Mouse (Mus musculus) heart, adult 18-20 months (tissue): ENCODE results near the gene Vstm2l. TPM values are rescaled to one million over a fixed set of nuclear protein-coding genes. Genes with fewer than 3 reads are reported as not detected.

Source experiments
- DNase-seq, 2 experiments: peaks; one replicate each; pipeline ENCODE4 v3.0.0; 2021 to 2022; ENCODE audit warnings: mixed read lengths in 1 of 2
- total RNA-seq, 2 experiments: library from RNA; stranded (reverse); gene quantifications; 2 replicates each; pipeline ENCODE4 v1.2.3; 2021

Vstm2l gene
- total RNA-seq, 2 experiments from 2014 or later = 0.33 to 0.52 TPM

GRCm38 (mm10) chr2:157935444-157936171, 21.2 kb downstream of the Vstm2l start:
- DNase-seq = no peak

DNA sequence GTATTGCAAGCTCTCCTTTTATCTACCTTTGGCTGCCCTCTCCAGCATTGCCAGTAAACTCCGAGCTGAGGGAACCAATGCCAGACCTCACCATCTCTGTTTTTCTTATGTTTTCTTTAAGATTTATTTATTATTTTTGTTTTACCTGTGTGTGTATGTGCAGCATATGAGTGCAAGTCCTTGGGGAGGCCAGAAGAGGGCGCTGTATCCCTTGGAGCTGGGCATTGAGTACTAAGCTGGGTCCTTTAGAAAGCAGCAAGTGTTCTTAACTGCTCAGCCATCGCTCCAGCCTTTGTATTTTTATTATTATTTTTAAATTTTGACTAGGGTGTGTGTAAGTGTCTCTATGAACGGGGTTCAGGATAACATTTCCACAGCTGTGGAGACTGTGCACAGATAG, 22.2 kb downstream of the Vstm2l start:
- DNase-seq = no peak

GRCm38 (mm10) chr2:157940586-157941185, 26.2 kb downstream of the Vstm2l start:
- peak in 1 of 2 experiments; percentile 6 for DNase-seq

DNA sequence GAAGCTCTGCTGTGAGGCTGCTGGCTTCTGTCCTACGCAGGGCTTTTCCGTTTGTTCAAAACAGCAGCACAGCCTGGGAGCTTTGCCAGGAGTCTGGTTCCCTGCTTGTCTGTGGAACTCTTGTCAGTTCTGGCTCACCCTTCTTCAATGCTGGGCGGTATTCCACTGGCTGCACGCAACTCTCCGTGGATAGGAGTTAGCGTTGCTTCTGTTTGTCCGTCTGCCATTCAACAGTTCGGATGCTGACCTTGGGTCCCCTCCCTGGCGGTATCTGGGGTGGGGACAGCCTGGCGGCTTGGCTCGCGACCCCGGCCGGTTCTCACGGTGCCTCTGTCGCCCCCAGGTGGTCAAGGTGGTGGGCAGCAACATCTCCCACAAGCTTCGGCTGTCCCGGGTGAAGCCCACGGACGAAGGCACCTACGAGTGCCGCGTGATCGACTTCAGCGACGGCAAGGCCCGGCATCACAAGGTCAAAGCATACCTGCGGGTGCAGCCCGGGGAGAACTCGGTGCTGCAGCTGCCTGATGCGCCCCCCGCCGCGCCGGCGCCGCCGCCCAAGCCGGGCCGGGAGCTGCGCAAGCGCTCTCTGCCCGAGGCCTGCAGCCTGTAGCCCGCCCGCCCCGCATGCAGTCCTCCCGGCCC, 29.2 kb downstream of the Vstm2l start:
- DNase-seq = peak; percentile 88 to 91

DNA sequence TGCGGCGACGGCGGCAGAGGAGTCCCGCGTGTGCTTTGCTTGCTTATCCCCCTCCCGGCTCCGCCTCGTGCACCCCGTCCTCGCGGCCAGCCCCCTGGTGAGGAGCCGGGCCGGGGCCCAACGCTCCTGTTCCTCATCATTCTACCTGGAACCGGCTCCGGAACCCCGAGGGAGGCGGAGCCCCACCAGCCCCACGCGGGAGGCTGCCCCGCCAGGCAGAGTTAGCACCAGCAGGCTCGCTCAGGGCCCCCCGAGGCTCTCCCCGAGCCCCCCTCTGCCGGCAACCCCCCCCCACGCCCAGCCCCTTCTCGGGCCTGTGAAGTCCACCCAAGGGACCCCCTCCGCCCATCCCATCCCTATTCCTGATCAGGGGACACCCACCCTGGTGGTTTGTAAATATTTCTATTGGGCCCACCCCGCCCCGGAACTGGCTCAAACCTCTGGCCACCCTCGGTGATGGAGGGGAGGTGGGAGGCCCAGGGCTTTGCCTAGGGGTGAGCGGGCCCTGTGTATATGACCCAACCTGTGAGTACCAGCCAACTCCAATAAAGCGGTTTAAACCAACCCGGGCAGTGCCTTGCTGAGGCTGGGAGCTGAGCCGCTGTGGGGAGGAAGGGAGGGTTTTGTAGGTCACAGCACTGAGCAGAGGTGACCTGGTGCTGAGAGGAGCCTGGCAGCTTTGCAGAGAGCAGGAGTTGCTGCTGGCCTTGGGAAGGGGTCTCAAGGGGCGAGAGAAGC, 29.9 kb downstream of the Vstm2l start:
- peak; percentile 11 to 36 for DNase-seq

GRCm38 (mm10) chr2:157953978-157954377, 39.5 kb downstream of the Vstm2l start:
- DNase-seq = no peak

DNA sequence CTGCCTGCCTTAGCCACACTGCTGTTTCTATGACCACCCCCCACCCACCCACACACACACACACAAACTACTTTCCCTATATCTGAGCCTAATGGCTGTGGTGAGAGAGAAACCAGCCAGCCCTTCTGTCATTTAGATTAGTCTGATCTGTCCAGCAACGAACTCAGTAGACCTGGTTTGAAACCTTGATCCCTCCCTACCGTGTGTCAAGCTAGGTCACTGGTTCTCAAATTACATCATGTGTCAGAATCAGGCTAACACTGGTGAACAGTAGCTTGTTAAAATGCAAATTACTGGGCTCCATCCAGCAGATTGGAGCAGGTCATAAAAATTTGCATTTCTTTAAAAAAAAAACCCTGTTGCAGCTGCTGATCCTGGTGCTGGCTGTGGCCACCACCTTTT, 43.3 kb downstream of the Vstm2l start:
- no peak for DNase-seq

GRCm38 (mm10) chr2:157967856-157968255, 53.4 kb downstream of the Vstm2l start:
- DNase-seq = no peak

DNA sequence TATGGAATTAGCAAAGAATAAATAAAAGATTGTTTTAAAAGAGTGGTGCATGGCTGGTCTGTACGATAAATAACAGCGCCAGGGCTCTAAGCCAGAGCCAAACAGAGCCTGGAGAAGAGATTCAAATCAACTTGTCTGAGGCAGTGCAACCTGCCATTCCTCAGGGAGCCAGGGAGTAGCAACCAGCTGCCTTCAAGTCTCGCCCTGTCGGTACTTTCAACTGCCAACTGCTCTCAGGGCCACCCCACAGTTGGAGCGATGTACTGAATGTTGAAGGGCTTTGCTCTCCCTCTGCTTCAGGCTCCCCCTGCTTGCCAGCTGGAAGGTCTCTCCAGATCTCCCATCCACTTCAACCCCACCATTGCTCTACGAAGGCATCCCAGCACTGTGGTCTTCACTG, 55.7 kb downstream of the Vstm2l start:
- no peak for DNase-seq

GRCm38 (mm10) chr2:157970669-157971068, 56.2 kb downstream of the Vstm2l start:
- DNase-seq = peak; percentile 11 to 68

DNA sequence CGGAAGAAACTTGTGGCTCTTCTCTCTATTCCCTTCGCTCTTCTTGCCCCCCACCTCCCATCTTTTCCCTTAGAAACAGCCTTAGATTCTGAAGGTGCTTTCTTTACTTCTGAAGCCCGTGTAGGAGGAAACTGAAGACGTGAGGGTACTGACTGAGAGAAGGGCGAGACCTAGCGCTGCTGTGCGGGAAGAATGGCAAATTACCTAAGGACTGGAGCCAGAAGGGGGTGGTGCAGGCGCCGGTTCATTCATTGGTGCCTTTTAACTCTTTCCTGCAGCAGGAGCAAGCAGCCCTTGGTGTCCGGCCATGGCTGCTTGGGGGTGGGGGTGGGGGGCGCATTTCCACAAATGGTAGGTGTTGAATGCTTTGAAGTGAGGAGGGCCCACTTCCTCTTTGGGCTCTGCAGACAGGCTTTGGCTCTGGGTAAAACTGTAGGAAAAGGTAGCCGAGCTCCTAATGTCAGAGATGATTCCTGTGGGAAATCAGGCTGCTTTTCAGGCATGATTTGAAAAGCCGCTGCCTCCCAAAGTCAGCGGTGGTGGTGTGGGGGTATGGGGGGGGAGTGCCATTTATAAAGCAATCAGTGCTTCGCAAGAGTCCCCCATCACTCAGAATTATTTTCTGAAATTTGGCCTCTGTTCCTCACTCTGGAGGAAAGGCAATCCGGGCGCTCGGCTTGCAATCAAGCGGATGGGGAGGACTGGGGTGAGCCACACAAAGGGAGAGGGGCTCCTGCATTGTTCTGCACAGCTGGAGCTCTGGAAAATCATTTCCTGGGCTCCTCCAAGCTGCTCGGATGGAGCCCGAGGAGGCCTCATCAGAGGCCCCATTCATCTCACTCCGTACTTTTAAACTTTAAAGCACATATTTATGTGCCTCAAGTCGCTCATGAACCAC, 60.4 kb downstream of the Vstm2l start:
- DNase-seq = no peak

DNA sequence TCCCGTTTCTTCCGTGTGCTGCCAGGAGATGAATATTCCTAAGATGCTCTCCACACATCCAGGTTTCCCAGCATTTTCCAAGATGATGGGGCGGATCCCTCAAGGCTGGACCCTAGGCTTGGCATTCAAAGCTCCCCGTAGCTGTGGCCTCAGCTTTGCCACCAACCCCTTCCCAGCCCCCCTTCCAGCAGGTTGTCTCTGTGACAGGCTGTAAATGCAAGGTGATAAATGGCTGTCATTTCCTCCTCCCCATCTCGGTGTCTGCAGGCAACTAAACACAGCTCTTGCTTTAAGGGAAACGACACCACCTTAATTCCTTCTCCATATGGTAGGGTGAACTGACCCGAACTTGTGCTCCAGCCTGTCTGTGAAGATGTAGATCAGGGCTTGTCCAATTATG, 61.1 kb downstream of the Vstm2l start:
- no peak for DNase-seq

DNA sequence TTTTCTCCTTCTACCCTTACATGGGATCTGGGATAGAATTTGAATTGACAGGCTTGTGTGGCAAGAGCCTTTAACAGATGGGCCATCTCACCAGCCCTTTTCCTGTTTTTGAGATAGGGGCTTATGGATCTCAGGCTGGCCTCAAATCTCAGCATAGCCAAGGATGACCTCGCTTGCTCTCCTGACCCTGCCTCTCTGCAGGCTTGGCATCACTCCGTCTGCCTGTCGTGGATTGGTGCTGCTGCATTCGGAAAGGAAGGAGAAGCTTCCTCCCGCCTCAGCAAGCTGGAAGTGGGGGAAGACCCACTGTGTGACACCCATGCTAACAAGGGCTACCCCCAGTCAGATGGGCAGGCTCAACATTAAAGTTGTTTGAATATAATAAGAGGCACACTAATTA, 64.8 kb downstream of the Vstm2l start:
- DNase-seq = no peak

GRCm38 (mm10) chr2:157982727-157983126, 68.3 kb downstream of the Vstm2l start:
- no peak for DNase-seq

DNA sequence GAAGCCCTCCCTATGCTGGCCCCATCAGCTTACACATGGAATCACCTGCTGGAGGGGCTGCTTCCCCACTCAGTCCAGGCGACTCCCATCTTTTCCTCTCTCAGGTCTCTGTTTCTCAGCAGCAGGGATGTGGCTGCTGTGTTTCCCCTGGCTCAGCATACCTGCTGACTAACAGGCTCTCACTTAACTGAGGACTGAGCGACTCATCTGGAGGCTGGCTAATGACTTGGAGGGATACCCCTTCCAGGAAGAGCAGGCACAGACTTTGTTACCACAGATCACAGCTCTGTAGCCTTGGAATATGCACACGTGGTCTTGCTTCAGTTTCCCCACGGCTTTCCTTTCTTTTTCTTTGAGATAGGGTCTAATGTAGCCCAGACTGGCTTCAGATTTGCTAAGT, 68.8 kb downstream of the Vstm2l start:
- no peak for DNase-seq

- DNase-seq = no peak
These were observed 71.2 kb downstream of the Vstm2l start for GRCm38 (mm10) chr2:157985611-157986010.

DNA sequence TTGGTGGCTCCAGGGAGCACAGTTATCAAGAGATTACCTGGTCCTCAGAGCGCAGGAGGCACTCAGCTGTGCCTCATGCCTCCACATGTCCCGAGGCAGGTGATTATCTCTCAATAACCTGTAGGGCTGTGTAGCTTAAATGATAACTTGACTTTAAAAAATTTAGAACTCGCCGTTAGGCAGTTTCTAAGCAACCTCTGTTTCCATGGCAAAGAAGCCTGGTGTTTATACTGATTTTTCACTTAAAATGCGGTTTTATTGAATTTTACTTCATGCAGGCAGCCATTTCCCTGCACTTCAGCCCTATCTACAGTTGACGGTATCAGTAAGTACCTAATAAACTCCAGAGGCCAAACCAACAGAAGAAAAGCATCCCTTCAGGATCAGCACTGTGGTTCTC, 71.8 kb downstream of the Vstm2l start:
- DNase-seq = no peak

DNA sequence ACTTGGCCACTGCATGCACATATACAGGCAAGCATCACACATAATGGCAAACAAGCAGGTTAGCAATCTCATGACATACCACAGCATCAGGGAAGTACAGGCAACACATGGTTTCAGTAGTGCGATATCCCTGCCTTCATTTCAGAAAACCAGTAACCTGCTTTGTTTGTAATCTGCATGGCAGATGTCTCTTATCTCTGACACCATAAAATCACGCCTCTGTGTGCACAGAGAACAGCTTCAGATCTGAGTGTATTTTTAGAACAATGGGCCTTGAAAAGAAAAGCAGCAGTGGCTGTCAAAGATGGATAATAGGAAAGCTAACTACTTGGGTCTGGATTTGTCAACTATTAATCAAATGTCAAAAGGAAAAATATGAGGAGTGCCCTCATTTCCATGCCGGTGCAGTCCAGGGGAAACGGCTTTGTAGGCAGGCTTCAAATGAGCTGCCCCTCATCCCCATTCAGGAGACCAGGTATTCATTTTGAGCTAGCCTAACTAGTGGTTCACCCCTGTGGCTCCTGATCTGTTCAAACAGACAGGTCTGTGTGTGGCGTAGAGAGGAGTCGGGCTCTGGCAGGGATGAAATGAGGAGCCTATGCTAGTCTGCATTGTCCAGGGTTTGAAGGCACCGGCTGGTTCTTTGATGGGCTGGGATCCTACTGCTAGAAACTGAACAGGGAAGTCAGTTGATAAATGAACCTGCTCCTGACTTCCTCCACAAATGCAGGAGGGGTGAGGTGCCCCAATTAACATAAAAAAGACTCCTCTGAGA, 74.2 kb downstream of the Vstm2l start:
- DNase-seq = no peak

DNA sequence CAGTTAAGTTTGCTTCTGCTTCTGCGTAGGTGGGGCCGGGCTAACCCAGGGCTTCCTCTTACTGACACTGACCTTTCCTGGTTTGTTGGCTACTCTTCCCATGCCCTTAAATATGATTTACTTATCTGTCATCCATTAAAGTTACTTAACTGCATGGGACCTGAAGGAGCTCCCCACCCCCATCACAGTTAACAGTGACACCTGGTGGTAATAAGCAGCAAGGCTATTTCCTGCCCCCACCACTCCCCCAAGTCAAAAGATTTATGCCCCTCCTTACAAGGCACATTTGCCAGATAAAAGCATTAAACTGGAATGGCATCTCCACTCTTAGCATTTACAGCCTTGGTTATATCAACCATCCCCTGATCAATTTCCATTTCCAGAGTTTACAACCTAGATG, 75.5 kb downstream of the Vstm2l start:
- DNase-seq = peak in 1 of 2 experiments; percentile 17

DNA sequence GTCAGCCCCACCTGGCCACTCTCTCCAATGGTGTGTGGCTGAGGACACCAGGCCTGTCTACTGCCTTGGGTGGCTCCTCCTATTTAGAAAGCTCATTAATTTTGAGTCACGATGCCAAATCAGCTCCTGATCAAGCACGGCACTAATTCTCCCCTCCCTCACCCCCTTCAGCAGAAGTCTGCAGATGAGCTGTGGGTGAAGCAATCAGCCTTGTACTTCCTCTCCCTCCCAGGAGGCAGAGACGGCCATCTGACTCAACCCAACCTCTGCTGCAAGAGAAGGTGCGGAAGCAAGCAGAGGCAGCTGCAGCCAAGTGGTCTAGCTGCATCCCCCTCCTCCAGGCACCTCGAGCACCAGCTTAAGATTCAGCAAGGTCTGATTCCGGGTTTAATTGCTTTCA, 76.6 kb downstream of the Vstm2l start:
- DNase-seq = no peak

DNA sequence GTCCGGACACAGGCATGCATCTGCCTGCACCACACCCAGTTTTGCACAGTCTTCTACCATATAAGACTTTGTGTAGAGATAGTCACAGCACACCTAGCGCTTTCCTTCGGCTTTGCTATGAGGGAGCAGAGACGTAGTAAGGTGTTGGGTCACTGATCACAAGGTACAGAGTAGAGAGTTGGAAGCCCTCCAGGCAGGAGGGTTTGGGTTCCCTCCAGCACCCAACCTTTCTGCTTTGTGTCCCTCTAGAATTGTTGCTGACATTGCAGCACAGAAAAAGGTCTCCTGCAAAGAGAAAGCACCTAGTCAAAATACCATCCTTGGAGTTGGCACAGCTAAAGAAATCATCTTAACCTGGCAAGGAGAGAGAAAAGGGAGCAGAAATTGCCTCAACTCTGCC, 78.0 kb downstream of the Vstm2l start:
- no peak for DNase-seq
